Mouse (Mus musculus) midbrain, embryonic 15.5 days (tissue): ENCODE measurements at regions not wholly inside any gene's neighbourhood (a gene's known extent, or its start where the extent isn't known, plus 50 kb on each side); places are given as distances from the start of the nearest gene placed in this dataset.

ENCODE experiments used
- ATAC-seq: fragments of 200-750 bp; cut with Nextera tagmentation; replicated peaks from 2 replicates; pipeline ENCODE4 v1.8.0; 2017; ENCODE audit warnings: moderate TSS enrichment
- H3K27ac ChIP-seq: fragments of 300-500 bp; sonication (generic); 2 replicates; pipeline ENCODE4 v1.5.1; 2015; ENCODE audit warnings: mild to moderate bottlenecking, inconsistent platforms
- H3K27me3 ChIP-seq: fragments of 300-500 bp; sonication (generic); replicated peaks from 2 replicates; pipeline ENCODE4 v1.6.1; 2015; ENCODE audit warnings: inconsistent platforms
- H3K36me3 ChIP-seq: fragments of 300-500 bp; sonication (generic); replicated peaks from 2 replicates; pipeline ENCODE4 v1.6.1; 2015; ENCODE audit warnings: inconsistent platforms
- H3K4me1 ChIP-seq: fragments of 300-500 bp; sonication (generic); 2 replicates; pipeline ENCODE4 v1.6.1; 2015; ENCODE audit warnings: inconsistent platforms
- H3K4me2 ChIP-seq: fragments of 300-500 bp; sonication (generic); 2 replicates; pipeline ENCODE4 v1.6.1; 2015; ENCODE audit warnings: inconsistent platforms, mild to moderate bottlenecking, moderate library complexity
- H3K4me3 ChIP-seq: fragments of 300-500 bp; sonication (generic); 2 replicates; pipeline ENCODE4 v1.5.1; 2015; ENCODE audit warnings: mild to moderate bottlenecking, inconsistent platforms
- H3K9ac ChIP-seq: fragments of 300-500 bp; sonication (generic); 2 replicates; pipeline ENCODE4 v1.6.1; 2015; ENCODE audit warnings: mild to moderate bottlenecking, inconsistent platforms
- H3K9me3 ChIP-seq: fragments of 300-500 bp; sonication (generic); 2 replicates; pipeline ENCODE4 v1.6.1; 2016; ENCODE audit warnings: inconsistent platforms
- WGBS: fragments of 180-500 bp; shearing (Covaris S2); methylation state at CpG from one replicate; pipeline ENCODE4 v1.1.7; 2015; ENCODE audit warnings: mixed read lengths; 5-methylcytosine and 5-hydroxymethylcytosine counted together

- no peak overlapping the region for H3K9ac ChIP-seq
- 82% methylated on average over 3 of the region's 3 CpGs for WGBS
- ATAC-seq = no peak
- no peak overlapping the region for H3K4me3 ChIP-seq
- H3K27ac ChIP-seq = no peak overlapping the region
- H3K4me1 ChIP-seq = no peaks in the 10 kb centered on the region
- no peak overlapping the region for H3K4me2 ChIP-seq
- no peaks in the 10 kb centered on the region for H3K9me3 ChIP-seq
- H3K36me3 ChIP-seq = no peaks in the 10 kb centered on the region
- no peaks in the 10 kb centered on the region for H3K27me3 ChIP-seq
These were observed 166.9 kb downstream of the Kcnrg start for GRCm38 (mm10) chr14:61774171-61774570.

GRCm38 (mm10) chr14:61778618-61779017 is 171.4 kb downstream of the Kcnrg start:
- no peak overlapping the region for H3K4me3 ChIP-seq
- H3K9me3 ChIP-seq = no peaks in the 10 kb centered on the region
- ATAC-seq = no peak
- no peak overlapping the region for H3K9ac ChIP-seq
- no peaks in the 10 kb centered on the region for H3K27me3 ChIP-seq
- no peaks in the 10 kb centered on the region for H3K36me3 ChIP-seq
- H3K27ac ChIP-seq = no peak overlapping the region
- no peak overlapping the region for H3K4me2 ChIP-seq
- 86% methylated on average over 5 of the region's 5 CpGs for WGBS
- H3K4me1 ChIP-seq = no peaks in the 10 kb centered on the region

GRCm38 (mm10) chr14:61783206-61783605 is 175.9 kb downstream of the Kcnrg start:
- Histone ChIP-seq H3K27ac (no peak overlapping the region), H3K4me2 (no peak overlapping the region), H3K27me3 (no peaks in the 10 kb centered on the region), H3K4me1 (no peaks in the 10 kb centered on the region), H3K36me3 (no peaks in the 10 kb centered on the region), H3K4me3 (no peak overlapping the region), H3K9ac (no peak overlapping the region), H3K9me3 (no peaks in the 10 kb centered on the region)
- WGBS = 83% methylated on average over 3 of the region's 3 CpGs
- no peak for ATAC-seq

- WGBS = 81% methylated on average over 4 of the region's 4 CpGs
- H3K9ac ChIP-seq = no peak overlapping the region
- no peaks in the 10 kb centered on the region for H3K4me1 ChIP-seq
- H3K27ac ChIP-seq = no peak overlapping the region
- H3K36me3 ChIP-seq = no peaks in the 10 kb centered on the region
- H3K4me3 ChIP-seq = no peak overlapping the region
- H3K4me2 ChIP-seq = no peak overlapping the region
- H3K9me3 ChIP-seq = no peaks in the 10 kb centered on the region
- ATAC-seq = no peak
- no peaks in the 10 kb centered on the region for H3K27me3 ChIP-seq
These were observed 177.4 kb downstream of the Kcnrg start for GRCm38 (mm10) chr14:61784609-61785008.

- H3K4me3 ChIP-seq = no peak overlapping the region
- ATAC-seq = no peak
- no peaks in the 10 kb centered on the region for H3K36me3 ChIP-seq
- H3K27me3 ChIP-seq = no peaks in the 10 kb centered on the region
- no peak overlapping the region for H3K9ac ChIP-seq
- no peaks in the 10 kb centered on the region for H3K9me3 ChIP-seq
- no peak overlapping the region for H3K4me2 ChIP-seq
- no peaks in the 10 kb centered on the region for H3K4me1 ChIP-seq
- no peak overlapping the region for H3K27ac ChIP-seq
These were observed 178.8 kb downstream of the Kcnrg start for GRCm38 (mm10) chr14:61786031-61786430.

- Histone ChIP-seq H3K27ac (no peak overlapping the region), H3K9ac (no peak overlapping the region), H3K9me3 (no peaks in the 10 kb centered on the region), H3K27me3 (no peaks in the 10 kb centered on the region), H3K4me1 (no peaks in the 10 kb centered on the region), H3K4me3 (no peak overlapping the region), H3K36me3 (no peaks in the 10 kb centered on the region), H3K4me2 (no peak overlapping the region)
- ATAC-seq = no peak
- 90% methylated on average over 4 of the region's 4 CpGs for WGBS
These were observed 180.5 kb downstream of the Kcnrg start for GRCm38 (mm10) chr14:61787746-61788145.

- Histone ChIP-seq H3K36me3 (no peaks in the 10 kb centered on the region), H3K27me3 (no peaks in the 10 kb centered on the region), H3K9ac (no peak overlapping the region), H3K4me1 (no peaks in the 10 kb centered on the region), H3K4me2 (no peak overlapping the region), H3K27ac (no peak overlapping the region), H3K4me3 (no peak overlapping the region), H3K9me3 (no peaks in the 10 kb centered on the region)
- ATAC-seq = no peak
- WGBS = 81% methylated on average over 20 of the region's 20 CpGs
These were observed 181.9 kb downstream of the Kcnrg start for GRCm38 (mm10) chr14:61788998-61789790.

GRCm38 (mm10) chr14:61795976-61796645 is 188.9 kb downstream of the Kcnrg start:
- ATAC-seq = no peak
- H3K4me3 ChIP-seq = no peak overlapping the region
- no peaks in the 10 kb centered on the region for H3K9me3 ChIP-seq
- no peaks in the 10 kb centered on the region for H3K36me3 ChIP-seq
- 89% methylated on average over 7 of the region's 7 CpGs for WGBS
- no peaks in the 10 kb centered on the region for H3K4me1 ChIP-seq
- H3K4me2 ChIP-seq = no peak overlapping the region
- no peak overlapping the region for H3K27ac ChIP-seq
- H3K27me3 ChIP-seq = no peaks in the 10 kb centered on the region
- no peak overlapping the region for H3K9ac ChIP-seq

GRCm38 (mm10) chr14:61796671-61797070 is 189.4 kb downstream of the Kcnrg start:
- WGBS = 88% methylated on average over 7 of the region's 7 CpGs
- Histone ChIP-seq H3K36me3 (no peaks in the 10 kb centered on the region), H3K9ac (no peak overlapping the region), H3K4me1 (no peaks in the 10 kb centered on the region), H3K27ac (no peak overlapping the region), H3K9me3 (no peaks in the 10 kb centered on the region), H3K4me2 (no peak overlapping the region), H3K27me3 (no peaks in the 10 kb centered on the region), H3K4me3 (no peak overlapping the region)
- ATAC-seq = no peak

GRCm38 (mm10) chr14:61803421-61803925 is 196.2 kb downstream of the Kcnrg start:
- Histone ChIP-seq H3K9ac (no peak overlapping the region), H3K36me3 (no peaks in the 10 kb centered on the region), H3K4me2 (no peak overlapping the region), H3K4me3 (no peak overlapping the region), H3K27me3 (no peaks in the 10 kb centered on the region), H3K27ac (no peak overlapping the region), H3K4me1 (no peaks in the 10 kb centered on the region), H3K9me3 (no peaks in the 10 kb centered on the region)
- 62% methylated on average over 1 of the region's 1 CpGs for WGBS
- no peak for ATAC-seq

GRCm38 (mm10) chr14:61805433-61805832 is 198.2 kb downstream of the Kcnrg start:
- 82% methylated on average over 2 of the region's 2 CpGs for WGBS
- Histone ChIP-seq H3K27ac (no peak overlapping the region), H3K4me3 (no peak overlapping the region), H3K9me3 (no peaks in the 10 kb centered on the region), H3K27me3 (no peaks in the 10 kb centered on the region), H3K36me3 (no peaks in the 10 kb centered on the region), H3K4me1 (peaks cover 9% of the 10 kb centered on the region), H3K4me2 (no peak overlapping the region), H3K9ac (no peak overlapping the region)
- no peak for ATAC-seq

- no peak overlapping the region for H3K4me2 ChIP-seq
- H3K4me1 ChIP-seq = peaks cover 9% of the 10 kb centered on the region
- H3K9ac ChIP-seq = no peak overlapping the region
- no peak overlapping the region for H3K4me3 ChIP-seq
- no peak overlapping the region for H3K27ac ChIP-seq
- WGBS = 77% methylated on average over 9 of the region's 9 CpGs
- no peak for ATAC-seq
- H3K9me3 ChIP-seq = no peaks in the 10 kb centered on the region
- no peaks in the 10 kb centered on the region for H3K27me3 ChIP-seq
- no peaks in the 10 kb centered on the region for H3K36me3 ChIP-seq
These were observed 200.9 kb downstream of the Kcnrg start for GRCm38 (mm10) chr14:61808193-61808592.
